Mouse (Mus musculus): ENCODE results near the gene Kcnma1. TPM values are rescaled to one million over a fixed set of nuclear protein-coding genes. Genes with fewer than 3 reads are reported as not detected.

Gene Kcnma1
- polyA plus RNA-seq (2014; fragmentation: Illumina TruSeq; extraction: RNeasy Lipid Tissue Mini Kit (QIAGEN cat#74804); ENCODE audit: low read depth, low replicate concordance): 2.7 TPM

DNA sequence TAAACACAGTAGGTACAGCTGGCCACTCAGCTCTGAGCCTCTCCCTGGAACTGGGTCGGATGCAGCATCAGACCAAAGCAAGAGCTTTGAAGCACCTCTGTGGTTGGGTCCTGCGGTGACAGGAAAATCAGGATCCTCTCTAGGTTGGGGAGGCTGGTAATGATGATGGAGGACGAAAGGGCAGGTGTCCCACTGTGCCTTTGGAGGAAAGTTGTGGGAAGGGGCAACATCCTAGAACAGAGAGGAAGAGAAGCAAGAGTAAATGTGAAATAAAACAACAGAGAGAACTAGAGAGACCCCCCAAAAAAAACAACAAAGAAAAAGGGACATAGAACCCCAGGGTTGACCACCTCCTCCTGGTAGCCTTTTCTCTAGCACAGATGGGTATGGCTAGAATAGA lies at the start of gene Kcnma1:
Gene Kcnma1, minus strand, starts transcription at position 101 of the 400 bp plus-strand sequence.

Other genes starting within 250 kb of the Kcnma1 start
- gene Dlg5, start 231.4 kb upstream of the Kcnma1 start, polyA plus RNA-seq (2014; fragmentation: Illumina TruSeq; extraction: RNeasy Lipid Tissue Mini Kit (QIAGEN cat#74804); ENCODE audit: low read depth, low replicate concordance): 83.0 TPM